Mouse (Mus musculus): Measurements from ENCODE around the gene C1qtnf3.
"Not testable (repeated sequence)": the region's sequence is repeated elsewhere in the genome, so short reads cannot be mapped to it uniquely, and the experiment has no call there.

The C1qtnf3 gene

DNA sequence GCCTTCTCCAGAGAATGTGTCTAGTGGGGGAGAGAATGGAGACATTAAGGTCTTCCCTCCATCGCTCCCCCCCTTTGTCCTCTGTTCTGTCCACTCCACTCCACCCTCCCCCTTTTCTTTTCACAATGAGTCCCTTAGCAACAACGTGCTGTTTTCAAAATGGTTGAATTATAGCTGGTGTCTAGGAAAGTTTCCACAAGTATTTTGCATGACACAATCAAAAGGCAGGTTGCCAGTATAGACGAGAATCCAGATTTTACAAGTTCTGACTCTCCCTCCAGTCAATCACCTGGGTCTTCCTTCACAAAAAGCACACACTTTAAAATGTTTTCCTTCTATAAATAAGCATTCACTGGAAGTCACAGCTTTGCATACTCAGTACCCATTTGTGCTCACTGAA is 4.6 kb downstream of the C1qtnf3 start:
- intact Hi-C loops (cut with DNase I) = no loop called here

DNA sequence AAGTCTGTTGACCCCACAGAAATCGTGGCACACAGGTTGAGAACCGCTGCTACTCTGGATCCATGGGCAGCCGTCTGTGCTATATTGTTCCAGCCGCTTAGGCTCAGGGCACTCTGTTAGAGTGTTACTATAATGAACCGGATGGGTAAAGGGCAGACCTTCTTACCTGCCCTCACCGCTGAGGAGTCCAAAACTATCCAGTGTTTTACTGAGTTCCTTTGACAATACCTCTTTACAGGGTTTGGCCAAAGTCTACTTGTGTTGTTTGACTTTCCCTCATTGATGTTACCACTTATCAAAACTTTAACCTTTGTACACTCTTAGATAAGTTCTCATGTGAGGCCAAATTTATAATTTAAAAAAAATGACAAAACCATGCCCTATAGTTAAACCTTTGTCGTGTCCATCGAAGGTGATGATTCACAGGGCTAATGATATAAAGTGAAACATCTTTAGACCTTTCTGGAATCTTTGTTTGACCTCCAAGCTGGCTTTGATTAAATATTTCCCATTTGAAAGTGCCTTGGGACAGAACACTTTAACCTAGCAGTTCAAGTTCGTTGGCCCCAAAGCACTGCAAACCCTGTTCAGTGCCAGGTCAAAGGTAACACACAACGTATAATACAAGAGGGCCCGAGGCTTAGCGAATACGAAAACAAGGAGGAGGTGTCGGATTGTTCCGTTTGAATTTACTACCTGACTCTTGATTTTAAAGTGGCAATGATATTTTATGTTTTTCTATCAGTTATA is 7.3 kb downstream of the C1qtnf3 start:
- intact Hi-C loops (cut with DNase I) = no loop called here

DNA sequence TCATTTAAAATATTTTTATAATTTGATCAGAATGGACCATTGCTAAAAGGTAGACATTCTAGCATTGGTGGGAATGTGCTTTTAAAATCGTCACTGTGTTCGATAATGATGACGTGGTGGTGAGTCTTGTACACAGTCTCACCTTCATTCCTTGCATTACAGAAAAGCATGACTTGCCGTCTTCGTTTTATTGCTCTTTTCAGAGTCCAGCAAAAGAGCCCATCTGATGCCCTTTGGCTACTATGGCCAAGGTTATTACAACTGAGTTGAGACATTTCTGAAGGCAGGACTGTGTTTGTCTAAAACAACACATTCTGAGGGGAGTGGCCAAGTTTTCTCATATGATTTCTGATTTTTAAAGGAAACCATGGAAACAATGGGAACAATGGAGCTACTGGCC is 8.1 kb downstream of the C1qtnf3 start:
- intact Hi-C loops (cut with DNase I) = no loop called here

DNA sequence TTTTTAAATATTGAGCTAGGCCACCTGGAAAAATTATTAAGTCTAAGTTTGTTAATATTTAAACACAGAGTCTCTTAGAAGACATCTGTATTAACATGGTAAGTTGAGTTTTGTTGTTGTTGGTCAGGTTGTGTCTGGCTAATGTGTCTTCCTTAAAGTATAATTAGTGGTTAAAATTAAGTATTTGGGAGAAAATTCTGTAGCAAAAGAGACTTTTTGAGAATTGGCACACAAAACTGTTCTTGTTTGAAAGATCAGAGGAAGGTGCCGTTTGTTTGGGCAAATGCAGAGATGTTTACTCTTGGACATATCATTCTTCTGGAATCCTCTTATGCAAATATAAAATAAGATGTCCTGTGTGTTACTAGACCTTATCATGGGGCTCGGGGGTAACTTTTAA is 10.5 kb downstream of the C1qtnf3 start:
- intact Hi-C loops (cut with DNase I) = no loop called here

DNA sequence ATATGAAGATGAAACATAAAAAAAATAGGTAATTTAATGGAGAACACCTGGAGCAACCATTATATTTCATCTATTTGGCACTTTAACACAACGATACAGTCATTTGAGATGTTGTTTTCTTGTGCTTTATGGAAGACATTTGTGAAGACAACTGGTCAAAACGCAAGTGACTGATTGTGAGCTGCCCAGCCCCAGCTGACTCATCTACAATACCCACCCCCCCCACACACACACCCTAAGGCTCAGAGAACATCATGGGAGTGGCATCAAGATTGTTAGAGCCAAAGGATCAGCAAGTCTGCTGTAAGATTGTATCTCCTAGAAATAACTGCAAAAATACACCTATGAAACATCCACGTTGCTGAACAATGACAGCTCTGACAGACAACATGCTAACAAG is 17.3 kb downstream of the C1qtnf3 start:
- intact Hi-C loops (cut with DNase I) = no loop called here

DNA sequence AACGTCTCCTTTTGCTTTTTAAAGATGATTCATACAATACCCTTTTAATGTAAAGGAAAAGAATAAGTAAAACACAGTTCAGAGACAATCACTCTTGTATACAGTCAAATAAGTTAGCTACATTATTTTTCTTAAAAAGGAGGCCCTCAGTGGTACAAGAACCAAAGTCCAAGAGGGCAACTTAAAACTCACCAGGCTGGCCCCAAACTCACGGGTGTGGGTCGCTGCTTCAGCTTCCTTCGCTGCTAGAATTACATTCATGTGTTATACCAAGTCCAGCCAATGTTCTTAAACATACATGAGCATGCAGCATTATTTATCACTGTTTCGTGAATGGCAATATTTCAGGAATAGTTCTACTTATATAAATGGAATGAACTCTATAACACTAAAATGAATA is 18.6 kb downstream of the C1qtnf3 start:
- intact Hi-C loops (cut with DNase I) = no loop called here

DNA sequence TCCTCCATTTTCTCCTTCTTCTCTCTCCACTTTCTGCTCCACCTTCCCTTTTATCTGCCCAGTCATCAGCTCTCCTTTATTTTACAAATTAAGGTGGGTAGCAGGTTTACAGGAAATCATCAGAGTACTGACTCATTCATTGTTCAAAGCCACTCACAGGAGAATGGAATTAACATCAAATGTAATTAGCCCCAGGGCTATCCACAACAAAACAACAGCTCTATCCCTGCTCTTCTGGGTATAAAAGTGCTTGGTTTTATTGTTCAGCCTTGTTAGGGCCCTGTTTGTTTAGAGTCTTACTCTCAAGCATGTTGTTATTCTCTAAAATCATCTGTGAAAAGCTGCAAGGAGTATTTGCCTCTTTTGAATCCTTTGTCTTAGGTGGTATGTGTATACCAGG is 25.0 kb downstream of the C1qtnf3 start:
- intact Hi-C loops (cut with DNase I) = no loop called here

DNA sequence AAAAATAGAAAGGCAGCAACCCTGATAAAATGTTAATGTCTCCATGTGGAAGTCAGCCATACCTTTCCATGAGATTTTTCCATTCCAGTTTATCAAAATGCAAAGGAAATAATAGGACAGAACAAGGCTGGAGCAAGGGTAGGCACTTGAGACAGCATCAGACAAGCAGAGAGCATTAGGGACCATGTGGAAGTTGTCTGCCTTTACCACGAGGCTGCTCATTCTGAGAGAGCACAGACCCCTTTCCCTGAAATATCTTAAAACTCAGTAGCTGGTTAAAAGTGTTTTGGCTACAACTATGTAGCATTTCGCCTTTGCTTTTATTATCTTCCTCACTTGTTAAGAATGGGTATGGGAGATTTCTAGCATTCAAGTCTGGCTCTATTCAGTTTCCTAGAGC is 28.6 kb downstream of the C1qtnf3 start:
- intact Hi-C loops (cut with DNase I) = no loop called here

DNA sequence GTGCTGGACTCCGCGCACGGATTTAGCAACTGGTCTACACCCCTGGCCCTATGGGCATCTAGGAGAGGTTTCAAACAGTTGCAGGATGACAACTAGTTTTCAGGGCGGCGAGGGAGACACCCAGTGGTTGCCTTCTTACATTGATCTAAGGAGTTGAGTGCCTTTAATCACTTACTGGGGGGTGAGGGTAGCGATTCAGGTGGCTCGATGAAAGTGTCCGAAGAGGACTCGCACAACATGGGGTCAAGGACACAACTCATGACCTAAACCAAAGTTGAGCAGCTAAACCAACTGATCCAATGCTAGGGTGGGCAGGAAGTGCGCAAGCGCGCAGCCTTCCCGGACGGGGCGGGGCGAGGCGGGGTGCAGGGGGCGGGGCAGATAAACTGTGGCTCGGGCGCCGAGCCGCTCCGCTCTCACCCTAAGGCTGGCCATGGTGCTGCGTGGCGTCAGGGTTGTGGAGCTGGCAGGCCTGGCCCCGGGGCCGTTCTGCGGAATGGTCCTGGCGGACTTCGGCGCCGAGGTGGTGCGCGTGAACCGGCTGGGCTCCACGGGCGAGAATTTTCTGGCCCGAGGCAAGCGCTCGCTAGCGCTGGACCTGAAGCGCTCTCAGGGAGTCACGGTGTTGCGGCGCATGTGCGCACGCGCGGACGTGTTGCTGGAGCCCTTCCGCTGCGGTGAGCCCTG is 29.4 kb downstream of the C1qtnf3 start, which contains the start of gene Amacr:
Gene Amacr, plus strand, starts transcription at position 380 of the 687 bp plus-strand sequence.
- intact Hi-C loops (cut with DNase I) = no loop called here

DNA sequence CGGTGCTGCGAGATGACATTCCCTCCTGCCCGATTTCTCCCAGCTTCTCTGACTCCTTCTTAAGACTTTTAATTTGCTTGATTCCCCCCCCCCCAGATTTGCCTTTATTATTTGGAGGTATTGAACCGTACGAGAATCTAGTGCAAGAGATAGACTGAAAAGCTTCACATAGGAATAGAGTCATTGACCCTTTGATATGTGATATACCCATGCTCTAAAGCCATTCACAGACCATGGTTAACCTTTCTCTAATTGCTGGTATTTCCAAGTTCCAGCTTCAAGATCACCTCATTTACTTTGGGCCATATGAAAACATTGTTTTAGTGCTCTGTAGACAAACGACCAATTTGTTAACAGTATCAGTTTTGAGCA is 29.9 kb downstream of the C1qtnf3 start:
- intact Hi-C loops (cut with DNase I) = no loop called here

DNA sequence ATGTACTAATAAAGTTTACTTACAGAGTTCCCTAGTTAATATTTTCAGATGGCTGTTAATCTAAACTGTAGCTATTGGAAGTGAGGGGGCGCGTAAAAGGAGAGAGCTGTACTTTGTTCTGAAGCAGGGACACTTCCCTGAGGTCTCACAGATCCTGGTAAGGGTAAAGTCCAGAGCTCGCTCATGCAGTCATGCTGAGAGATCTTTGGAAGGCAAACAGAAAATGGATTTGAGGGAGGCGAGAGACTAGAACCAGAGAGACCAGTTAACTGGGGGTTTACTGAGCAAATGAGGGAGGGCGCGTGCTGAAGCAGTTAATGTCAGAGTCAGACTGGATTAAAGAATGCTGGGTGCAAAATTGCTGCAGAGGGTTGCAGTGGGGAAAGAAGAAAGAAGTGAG is 33.6 kb downstream of the C1qtnf3 start:
- intact Hi-C loops (cut with DNase I) = no loop called here

DNA sequence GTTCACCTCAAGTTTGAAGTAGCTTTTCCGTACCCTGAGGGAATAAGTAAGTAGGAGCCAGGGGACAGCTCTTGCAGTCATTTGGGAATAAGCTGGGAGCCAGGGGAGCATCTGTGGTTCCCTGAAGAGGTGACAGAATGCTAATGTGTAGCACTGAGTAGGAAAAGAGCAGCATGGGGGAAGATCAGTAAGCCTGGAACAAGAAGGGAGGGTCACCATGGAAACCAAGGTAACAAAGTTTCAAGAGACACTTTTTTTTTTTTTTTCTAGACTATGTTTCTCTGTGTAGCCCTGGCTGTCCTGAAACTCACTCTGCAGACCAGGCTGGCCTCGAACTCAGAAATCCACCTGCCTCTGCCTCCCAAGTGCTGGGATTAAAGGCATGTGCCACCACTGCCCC is 34.3 kb downstream of the C1qtnf3 start:
- intact Hi-C loops (cut with DNase I) = not testable (repeated sequence)

DNA sequence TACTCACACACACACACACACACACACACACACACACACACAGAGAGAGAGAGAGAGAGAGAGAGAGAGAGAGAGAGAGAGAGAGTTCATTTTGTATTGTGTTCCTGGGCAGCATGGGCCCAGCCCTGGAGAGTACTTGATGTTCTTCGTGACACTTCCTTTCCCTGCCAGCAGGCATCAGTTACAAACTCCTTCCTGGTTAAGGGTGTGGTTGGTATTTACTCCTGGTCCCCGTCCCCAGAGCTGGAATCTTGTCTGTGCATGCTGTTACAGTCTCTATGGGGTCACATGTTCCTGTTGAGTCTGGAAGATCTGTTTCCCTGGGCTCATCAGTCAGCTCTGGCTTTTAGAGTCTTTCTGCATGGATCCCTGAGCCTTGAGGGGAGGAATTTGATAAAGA is 38.3 kb downstream of the C1qtnf3 start:
- intact Hi-C loops (cut with DNase I) = loop anchor here (5.0 kb wide), 1 partner anchor 68 kb away; no protein-coding TSS in a partner anchor

DNA sequence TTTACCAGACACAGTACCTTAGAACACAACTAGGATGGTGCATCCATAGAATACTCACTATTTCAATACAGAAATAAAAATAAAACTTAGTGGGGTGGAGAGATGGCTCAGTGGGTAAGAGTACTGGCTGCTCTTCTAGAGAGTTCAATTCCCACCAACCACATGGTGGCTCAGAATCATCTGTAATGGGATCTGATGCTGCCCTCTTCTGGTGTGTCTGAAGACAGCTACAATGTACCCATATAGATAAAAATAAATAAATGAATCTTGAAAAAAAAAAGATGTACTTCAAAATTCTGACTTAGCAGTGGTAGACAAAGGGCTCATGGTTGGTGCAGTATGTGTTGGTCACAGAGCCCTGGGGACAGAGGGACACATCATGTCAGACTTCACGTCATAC is 39.4 kb downstream of the C1qtnf3 start:
- intact Hi-C loops (cut with DNase I) = loop anchor here (5.0 kb wide), 1 partner anchor 69 kb away; no protein-coding TSS in a partner anchor

DNA sequence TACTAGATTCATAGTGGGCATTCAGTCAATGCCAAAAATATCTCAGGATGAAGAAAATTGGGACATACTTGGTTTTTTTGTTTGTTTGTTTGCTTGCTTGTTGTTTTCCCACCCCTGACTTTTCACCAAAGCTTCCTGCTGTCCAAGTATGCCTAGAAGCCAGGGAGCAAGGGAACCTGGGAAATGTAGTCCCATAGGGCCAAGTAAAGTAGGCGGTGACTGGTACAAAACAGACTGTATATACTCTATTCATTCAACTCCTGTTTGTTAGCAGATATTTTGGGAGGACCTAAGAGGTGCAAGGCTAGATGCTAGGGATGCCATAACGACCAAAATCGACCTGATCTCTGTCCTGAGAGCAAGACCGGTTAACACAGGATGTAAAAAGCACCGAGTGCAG is 47.7 kb downstream of the C1qtnf3 start:
- intact Hi-C loops (cut with DNase I) = no loop called here

DNA sequence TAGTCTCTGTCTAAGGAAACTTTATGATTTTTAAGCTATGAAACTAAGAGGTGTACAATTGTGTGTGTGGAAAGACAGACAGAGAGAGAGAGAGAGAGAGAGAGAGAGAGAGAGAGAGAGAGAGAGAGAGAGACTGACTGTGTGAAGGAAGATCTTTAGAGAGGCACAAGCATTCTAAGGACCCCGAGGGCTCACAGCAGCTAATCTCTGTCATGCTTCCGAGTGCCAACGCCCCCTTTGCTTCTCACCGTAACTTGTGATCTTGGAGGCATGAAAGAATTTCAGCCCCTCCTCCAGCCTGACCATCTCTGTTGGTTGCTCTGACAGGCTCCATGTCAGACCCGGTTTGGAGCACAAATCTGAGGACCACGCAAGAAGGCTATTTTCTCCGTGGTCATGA is 48.3 kb downstream of the C1qtnf3 start, which contains the start of gene Slc45a2:
Gene Slc45a2, plus strand, starts transcription at position 301 of the 400 bp plus-strand sequence.
- intact Hi-C loops (cut with DNase I) = no loop called here

DNA sequence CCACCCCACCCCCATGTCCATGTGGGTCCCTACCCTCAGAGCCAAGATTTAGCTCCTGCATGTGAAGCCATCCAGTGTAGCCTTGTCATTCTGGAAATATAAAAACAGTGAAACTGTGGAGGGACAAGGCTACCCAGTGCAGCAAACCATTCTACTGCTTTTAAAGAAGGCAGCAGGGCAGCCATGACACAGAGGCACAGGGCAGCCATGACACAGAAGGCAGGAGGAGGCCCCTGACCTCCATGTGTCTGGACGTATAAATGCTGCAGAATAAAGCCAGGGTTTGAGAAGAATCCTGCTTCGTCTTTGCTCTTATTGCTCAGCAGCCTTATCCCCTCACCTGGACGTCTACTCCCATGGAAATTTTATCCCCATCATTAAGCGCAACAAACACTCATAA is 51.7 kb downstream of the C1qtnf3 start:
- intact Hi-C loops (cut with DNase I) = no loop called here

DNA sequence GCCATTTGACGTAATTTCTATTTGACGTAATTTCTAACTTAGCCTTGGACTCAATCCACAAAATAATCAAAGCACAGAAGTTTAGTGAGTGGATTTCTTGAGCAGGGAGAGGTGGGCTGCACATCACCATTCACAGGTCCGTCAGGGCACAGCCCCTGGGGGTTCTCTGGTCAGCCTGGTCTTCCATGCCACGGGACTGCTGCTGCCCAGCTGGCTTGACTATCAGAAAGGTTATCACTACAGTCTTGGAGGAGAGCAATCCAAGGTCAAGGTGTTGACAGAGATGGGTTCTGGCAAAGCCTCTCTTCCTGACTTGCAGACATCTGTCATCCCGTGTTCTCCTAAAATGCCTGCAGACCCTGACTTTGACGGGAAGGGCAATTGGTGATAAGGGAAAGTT is 52.5 kb downstream of the C1qtnf3 start:
- intact Hi-C loops (cut with DNase I) = no loop called here

DNA sequence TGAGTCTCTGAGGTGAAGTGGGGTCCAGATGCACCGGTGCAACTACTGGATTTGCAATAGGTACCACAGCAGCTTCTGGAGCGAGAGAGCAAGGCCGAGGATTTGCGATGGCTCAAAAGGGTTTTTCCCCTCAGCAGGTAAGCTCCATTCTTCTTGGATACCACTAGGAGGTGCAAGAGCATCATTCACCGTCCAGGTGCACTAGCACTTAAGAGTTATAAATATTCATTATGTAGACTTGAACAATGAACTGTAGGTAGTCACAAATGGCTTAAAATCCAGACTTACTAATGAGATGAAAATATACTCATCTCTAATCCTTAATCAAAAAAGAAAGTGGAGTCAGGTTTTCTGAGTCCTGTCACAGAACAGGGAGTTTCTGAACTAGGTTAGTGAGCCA is 56.6 kb downstream of the C1qtnf3 start:
- intact Hi-C loops (cut with DNase I) = no loop called here

DNA sequence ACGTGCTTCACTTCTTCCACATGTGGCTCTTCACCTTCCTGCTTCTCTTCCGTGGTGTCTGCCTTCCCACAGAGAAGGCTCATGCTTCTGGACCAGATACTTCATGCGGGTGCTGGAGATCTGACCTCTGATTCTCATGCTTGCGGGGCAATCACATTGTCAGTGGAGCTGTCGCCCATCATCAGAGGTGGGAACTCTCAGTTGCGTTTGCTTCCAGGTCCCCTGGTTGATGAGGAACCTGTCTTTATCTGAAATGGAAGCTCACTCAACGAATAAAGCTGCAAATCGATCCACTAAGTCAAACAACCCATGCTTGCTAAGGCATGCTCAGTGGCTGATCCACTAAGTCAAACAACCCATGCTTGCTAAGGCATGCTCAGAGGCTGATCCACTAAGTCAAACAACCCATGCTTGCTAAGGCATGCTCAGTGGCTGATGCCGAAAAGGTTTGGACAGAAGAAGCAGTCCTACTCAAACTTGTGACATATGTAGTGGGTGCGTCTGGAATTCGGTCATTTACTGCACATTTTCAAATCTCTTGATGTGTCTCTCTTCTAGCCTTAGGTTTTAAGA is 58.9 kb downstream of the C1qtnf3 start:
- intact Hi-C loops (cut with DNase I) = no loop called here

DNA sequence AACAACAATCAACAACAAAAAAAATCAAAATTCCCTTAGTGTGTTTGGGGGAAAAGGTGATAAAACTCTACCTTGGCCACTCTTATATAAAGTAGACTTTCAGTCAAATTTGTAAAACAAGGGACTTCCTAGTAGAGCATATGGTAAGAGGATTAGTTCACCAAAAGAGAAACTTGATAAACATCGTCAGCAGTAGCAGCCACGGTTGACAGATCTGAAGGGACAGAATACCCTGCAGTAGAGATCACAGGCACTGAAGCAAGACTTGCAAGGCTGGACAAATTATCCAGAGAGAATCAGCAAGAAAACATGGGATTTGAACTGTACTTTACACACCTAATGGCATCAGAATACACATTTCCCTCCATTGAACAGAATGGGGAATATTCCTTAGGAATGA is 62.8 kb downstream of the C1qtnf3 start:
- intact Hi-C loops (cut with DNase I) = no loop called here

DNA sequence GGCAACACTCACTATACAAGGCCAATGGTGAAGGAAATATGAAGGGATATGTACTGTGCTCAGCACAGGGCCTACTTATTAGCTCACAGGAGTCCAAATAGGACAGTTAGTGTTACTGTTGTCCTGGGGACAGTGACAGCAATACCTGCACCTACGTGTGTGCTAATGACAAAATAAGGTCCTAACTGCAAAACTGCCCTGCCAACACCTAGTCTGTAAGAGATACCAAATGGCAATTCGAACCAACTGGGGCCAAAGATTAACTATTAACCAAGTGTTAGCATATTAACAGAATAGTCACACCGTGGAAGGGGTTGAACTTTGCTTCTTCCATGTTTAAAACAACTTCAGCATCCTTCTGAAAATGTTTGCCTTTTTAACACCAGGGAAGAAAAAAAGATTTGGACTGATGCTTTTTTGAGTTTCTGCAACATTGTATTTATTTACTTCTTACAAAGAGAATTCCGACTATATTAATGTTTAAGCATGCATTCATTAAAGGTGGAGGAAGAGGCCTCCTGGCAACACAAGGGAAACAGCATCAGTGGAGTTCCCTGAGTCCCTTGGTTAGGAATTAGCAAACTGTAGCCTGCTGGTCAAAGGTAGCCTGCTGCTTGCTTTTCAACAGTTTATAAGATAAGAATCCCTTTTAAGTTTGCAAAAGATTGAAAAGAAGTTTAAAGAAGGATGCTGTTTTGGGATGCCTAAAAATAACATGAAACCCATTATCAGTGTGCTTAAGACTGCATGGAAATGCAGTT is 74.8 kb downstream of the C1qtnf3 start:
- intact Hi-C loops (cut with DNase I) = no loop called here

Measured in adrenal gland (tissue).